Mouse (Mus musculus) forebrain, postnatal 0 days (tissue): Measurements from ENCODE around the gene Tma7. TPM values are rescaled to one million over a fixed set of nuclear protein-coding genes. Genes with fewer than 3 reads are reported as not detected.

Experiments used
- ATAC-seq: fragments of 200-750 bp; cut with Nextera tagmentation; 2 replicates; pipeline ENCODE4 v1.8.0; 2017; ENCODE audit warnings: mild to moderate bottlenecking, moderate library complexity
- DNase-seq: peaks from one replicate; pipeline ENCODE4 v3.0.0-alpha.2; 2015
- H3K27ac ChIP-seq: fragments of 300-500 bp; sonication (generic); 2 replicates; pipeline ENCODE4 v1.5.1; 2014; ENCODE audit warnings: low read depth, mild to moderate bottlenecking, antibody characterized with exemption, low read length, moderate library complexity, mixed read lengths
- H3K27me3 ChIP-seq: fragments of 300-500 bp; sonication (generic); 2 replicates; pipeline ENCODE4 v1.6.1; 2014; ENCODE audit warnings: mild to moderate bottlenecking, low read length, mixed read lengths; ENCODE audit not compliant: insufficient read depth
- H3K36me3 ChIP-seq: fragments of 300-500 bp; sonication (generic); 2 replicates; pipeline ENCODE4 v1.6.1; 2014; ENCODE audit warnings: mild to moderate bottlenecking, moderate library complexity; ENCODE audit not compliant: insufficient read depth
- H3K4me1 ChIP-seq: fragments of 300-500 bp; sonication (generic); 2 replicates; pipeline ENCODE4 v1.6.1; 2014; ENCODE audit warnings: antibody characterized with exemption; ENCODE audit not compliant: insufficient read depth
- H3K4me2 ChIP-seq: fragments of 300-500 bp; sonication (generic); 2 replicates; pipeline ENCODE4 v1.6.1; 2014; ENCODE audit warnings: low read depth, mild to moderate bottlenecking, moderate library complexity
- H3K4me3 ChIP-seq: fragments of 300-500 bp; sonication (generic); 2 replicates; pipeline ENCODE4 v1.5.1; 2014; ENCODE audit warnings: low read depth, low read length, mixed read lengths
- H3K9ac ChIP-seq: fragments of 300-500 bp; sonication (generic); 2 replicates; pipeline ENCODE4 v1.6.1; 2014; ENCODE audit warnings: mild to moderate bottlenecking
- H3K9me3 ChIP-seq: fragments of 300-500 bp; sonication (generic); 2 replicates; pipeline ENCODE4 v1.6.1; 2016; ENCODE audit warnings: low read length
- CTCF ChIP-seq: sonication (generic); IDR thresholded peaks from 2 replicates; pipeline ENCODE4 v1.5.1; 2016; ENCODE audit warnings: antibody characterized with exemption, control low read depth, low read depth
- WGBS: fragments of 180-500 bp; shearing (Covaris S2); extraction: QIAGEN DNeasy Blood & Tissue Kit; methylation state at CpG from one replicate; pipeline ENCODE4 v1.1.7; 2014; 5-methylcytosine and 5-hydroxymethylcytosine counted together
- polyA plus RNA-seq: library from polyadenylated mRNA; unstranded; fragments of >200 nt; fragmentation: Nextera tagmentation; extraction: Ambion mirVana; gene quantifications from 2 replicates; pipeline ENCODE4 v1.2.1, GENCODE M21; 2015
- total RNA-seq: library from RNA; depleted of rRNA; stranded (reverse); fragments of >200 nt; gene quantifications from 2 replicates; pipeline ENCODE4 v1.2.3, GENCODE M21; 2014

Tma7 gene
- total and polyA plus RNA-seq, 2 experiments from 2014 or later: 177 to 695 TPM

DNA sequence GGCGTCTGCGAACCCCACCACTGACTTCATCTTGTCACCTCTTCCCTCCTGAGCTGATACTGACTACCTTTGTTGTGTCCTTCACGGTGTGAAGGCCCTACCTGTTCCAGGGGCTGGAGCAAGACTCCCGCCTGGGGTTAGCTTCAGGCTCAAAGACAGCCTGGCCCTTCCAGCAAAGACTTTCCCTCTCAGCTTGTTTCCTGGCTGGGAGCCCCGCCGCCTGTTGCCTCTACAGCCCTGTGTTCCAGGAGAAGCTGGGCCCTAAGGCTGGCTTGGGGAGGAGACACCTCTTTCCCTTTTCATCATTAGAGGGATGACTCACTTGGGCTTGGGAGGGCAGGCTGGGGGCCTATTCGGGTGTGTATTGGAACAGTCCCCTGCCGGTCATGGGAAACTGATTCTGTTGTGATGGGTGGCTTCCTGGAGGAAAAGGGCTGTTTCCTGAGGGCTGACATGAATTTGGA is 43.5 kb downstream of the Tma7 start:
- Histone ChIP-seq H3K27ac (0 out of 2 replicates have a peak overlapping the region, but pooled peaks have one; percentile 41), H3K9me3 (no peaks in the 10 kb centered on the region), H3K4me3 (peak overlapping the region; percentile 54), H3K4me2 (peak overlapping the region; percentile 90), H3K9ac (peak overlapping the region; percentile 53), H3K27me3 (no peaks in the 10 kb centered on the region), H3K4me1 (0 out of 2 replicates have a peak, but pooled peaks cover 2% of the 10 kb centered on the region), H3K36me3 (no peaks in the 10 kb centered on the region)
- DNase-seq (no peak), ATAC-seq (peak; percentile 10; the same call in 1 of the 2 replicates)
- 0 out of 2 replicates have a peak, but pooled peaks have one; percentile 1 for TF ChIP-seq CTCF
- WGBS: 28% methylated on average over 8 of the region's 8 CpGs

DNA sequence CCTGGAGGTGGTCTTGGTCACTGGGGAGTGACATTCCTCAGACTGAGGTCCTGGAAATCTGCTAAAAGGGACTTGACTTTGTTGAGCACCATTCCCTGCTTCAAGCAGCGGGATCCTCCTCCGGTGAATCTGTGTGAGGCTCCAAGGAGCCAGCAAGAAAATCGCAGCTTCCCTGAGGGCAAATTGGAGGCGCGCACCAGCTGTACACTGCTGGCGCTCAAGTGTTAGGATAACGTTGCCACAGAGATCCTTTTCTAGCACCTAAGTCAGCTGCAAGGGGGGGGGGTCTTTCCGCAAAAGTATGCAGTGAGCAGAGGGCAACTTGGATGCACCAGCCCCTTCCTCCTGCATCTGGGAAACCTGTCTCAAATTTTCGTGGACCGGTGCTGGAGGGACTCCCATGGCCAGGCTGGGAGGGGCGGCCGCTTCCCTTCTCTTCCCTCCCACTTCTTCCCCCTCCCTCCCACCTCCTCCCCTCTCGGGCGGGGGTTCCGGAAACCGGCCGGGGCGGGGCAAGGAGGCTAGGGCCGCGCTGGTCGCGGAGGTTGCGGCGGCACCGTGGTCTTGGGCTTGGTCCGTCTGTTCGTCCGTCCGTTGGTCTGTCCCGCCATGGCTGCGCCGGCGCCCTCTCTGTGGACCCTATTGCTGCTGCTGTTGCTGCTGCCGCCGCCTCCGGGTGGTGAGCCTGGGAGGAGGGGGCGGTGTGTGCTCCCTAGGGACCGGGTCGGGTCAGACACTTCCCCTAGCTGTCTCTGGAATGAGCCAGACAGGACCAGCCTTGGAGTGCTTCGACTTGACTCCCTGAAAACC is 44.1 kb downstream of the Tma7 start, which contains the start of gene Shisa5:
Gene Shisa5 (plus strand): TSS at position 480 of the 810 bp plus-strand sequence.
- 2% methylated on average over 38 of the region's 40 CpGs for WGBS
- peak within 1 kb of the TSS; percentile 90 for H3K4me2 ChIP-seq
- H3K27ac ChIP-seq: 0 out of 2 replicates have a peak within 1 kb of the TSS, but pooled peaks have one; percentile 41
- DNase-seq (peak; percentile 36), ATAC-seq (peak; percentile 78)
- no peaks in the 10 kb centered on the region for H3K9me3 ChIP-seq
- H3K4me3 ChIP-seq: peak within 1 kb of the TSS; percentile 54
- TF ChIP-seq CTCF: no peak; the same call in 1 of the 2 replicates
- 0 out of 2 replicates have a peak, but pooled peaks cover 2% of the 10 kb centered on the region for H3K4me1 ChIP-seq
- H3K27me3 ChIP-seq: no peaks in the 10 kb centered on the region
- peak within 1 kb of the TSS; percentile 53 for H3K9ac ChIP-seq
- no peaks in the 10 kb centered on the region for H3K36me3 ChIP-seq

DNA sequence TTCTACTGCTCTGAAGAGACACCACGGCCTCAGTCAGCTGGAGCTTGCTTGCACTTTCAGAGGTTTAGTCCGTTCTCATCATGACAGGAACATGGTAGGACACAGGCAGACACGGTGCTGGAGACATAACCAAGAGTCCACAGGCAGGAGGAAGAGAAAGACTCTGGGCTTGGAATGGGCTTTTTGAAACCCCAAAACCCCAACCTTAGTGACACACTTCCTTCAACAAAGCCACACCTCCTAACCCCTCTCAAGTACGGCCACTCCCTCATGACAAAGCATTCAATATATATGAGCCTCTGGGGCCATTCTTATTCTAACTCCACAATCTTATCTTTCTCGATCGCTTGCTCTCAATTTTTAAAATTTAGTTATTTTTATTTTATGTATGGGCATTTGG is 50.0 kb downstream of the Tma7 start:
- no peak for DNase-seq
- Histone ChIP-seq H3K4me3 (no peak overlapping the region), H3K9me3 (no peaks in the 10 kb centered on the region), H3K27me3 (no peaks in the 10 kb centered on the region), H3K36me3 (peaks cover 17% of the 10 kb centered on the region; the same call in 1 of the 2 replicates), H3K27ac (no peak overlapping the region), H3K4me2 (no peak overlapping the region), H3K4me1 (no peaks in the 10 kb centered on the region), H3K9ac (no peak overlapping the region)
- TF ChIP-seq CTCF: no peak
- ATAC-seq: no peak
- WGBS: 84% methylated on average over 6 of the region's 6 CpGs

DNA sequence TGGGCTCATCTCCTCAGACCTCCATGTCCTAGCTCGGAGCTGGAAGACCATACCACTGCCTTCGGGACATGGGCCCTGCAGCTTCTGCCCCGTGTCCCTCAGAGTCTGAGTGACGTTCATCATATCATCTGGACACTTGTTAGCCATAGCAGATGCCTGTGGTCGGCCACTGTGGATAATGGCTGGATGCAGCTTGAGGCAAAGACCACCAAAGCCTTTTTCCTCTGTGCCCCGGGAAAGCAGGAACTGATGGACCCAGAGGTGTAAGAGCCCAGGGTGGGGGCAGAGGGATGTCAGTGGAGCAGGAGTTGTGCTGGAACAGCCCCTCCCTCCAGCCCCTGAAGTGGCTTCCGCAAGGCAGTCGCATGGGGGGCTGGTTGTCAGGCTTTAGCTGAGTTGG is 50.7 kb downstream of the Tma7 start:
- no peak for TF ChIP-seq CTCF
- WGBS: 88% methylated on average over 8 of the region's 8 CpGs
- Histone ChIP-seq H3K4me2 (no peak overlapping the region), H3K9me3 (no peaks in the 10 kb centered on the region), H3K4me3 (no peak overlapping the region), H3K27me3 (no peaks in the 10 kb centered on the region), H3K27ac (no peak overlapping the region), H3K4me1 (no peaks in the 10 kb centered on the region), H3K9ac (no peak overlapping the region), H3K36me3 (peaks cover 21% of the 10 kb centered on the region)
- DNase-seq: no peak
- no peak for ATAC-seq

DNA sequence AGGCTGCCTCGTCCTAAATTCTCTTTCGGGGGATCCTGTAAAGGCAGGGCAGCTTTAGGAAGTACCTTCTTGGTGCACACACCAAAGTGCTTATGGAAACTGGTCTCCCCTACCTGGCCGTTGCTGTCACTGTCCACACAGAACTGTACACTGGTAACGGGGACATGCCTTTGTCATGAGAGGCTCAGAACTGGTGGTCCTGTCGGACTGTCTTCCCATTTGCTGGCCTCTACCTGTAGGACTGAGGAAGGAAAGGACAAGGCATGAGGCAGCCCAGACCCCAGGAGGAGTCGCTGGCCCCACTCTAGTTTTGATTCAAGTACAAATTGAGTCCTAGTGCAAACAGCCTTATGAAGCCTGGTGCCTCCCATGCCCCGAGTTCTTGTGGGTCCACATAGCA is 51.4 kb downstream of the Tma7 start:
- 94% methylated on average over 7 of the region's 7 CpGs for WGBS
- no peaks in the 10 kb centered on the region for H3K9me3 ChIP-seq
- no peak for TF ChIP-seq CTCF

DNA sequence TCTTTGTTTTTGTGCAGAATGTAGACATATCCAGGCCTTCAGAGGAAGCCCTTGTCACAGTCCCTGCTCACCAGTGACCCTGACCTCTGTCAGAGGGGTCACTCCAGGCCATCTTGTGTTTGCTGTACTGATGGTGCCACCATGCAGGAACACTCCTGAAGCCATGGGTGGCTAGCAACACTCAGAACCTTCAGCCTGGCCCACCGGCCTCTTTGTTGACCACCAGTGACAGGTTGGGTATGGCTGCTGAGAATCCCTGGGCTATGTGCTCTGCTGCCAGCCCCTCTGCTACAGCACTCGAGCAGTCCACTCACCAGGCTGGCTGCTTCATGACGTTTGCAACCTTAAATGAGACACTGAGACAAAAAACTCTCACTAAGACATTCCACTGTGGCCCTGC is 52.1 kb downstream of the Tma7 start:
- H3K4me1 ChIP-seq: no peaks in the 10 kb centered on the region
- no peaks in the 10 kb centered on the region for H3K9me3 ChIP-seq
- no peaks in the 10 kb centered on the region for H3K27me3 ChIP-seq
- TF ChIP-seq CTCF: no peak
- H3K4me2 ChIP-seq: no peak overlapping the region
- no peak for ATAC-seq
- DNase-seq: no peak
- no peak overlapping the region for H3K4me3 ChIP-seq
- H3K27ac ChIP-seq: no peak overlapping the region
- WGBS: 77% methylated on average over 3 of the region's 3 CpGs
- H3K9ac ChIP-seq: no peak overlapping the region
- peaks cover 26% of the 10 kb centered on the region for H3K36me3 ChIP-seq

More for the DNA sequence above, 51.4 kb downstream of the Tma7 start:
- Histone ChIP-seq H3K27ac (no peak overlapping the region), H3K36me3 (peaks cover 26% of the 10 kb centered on the region), H3K4me2 (no peak overlapping the region), H3K27me3 (no peaks in the 10 kb centered on the region), H3K4me1 (no peaks in the 10 kb centered on the region), H3K9ac (no peak overlapping the region), H3K4me3 (no peak overlapping the region)
- ATAC-seq (no peak), DNase-seq (no peak)

DNA sequence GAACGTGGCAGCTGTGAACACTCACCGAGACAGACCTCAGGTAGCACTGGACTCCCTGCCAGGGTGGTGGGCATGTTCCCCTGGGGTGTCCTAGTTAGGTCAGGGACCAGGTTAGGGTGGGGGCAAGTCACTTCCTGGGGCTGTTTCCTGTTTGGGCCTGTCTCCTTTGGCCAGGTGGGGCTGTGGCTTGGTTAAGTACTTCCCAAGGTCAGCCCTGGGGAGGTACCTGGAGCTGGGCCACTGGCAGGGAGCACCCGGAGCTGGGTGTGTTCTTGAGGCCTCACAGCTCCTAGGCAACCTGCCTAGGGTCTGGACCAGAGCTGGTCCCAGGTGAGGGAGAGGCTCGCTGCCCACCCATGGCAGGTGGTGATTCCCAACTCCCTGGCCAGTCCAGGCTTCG is 53.5 kb downstream of the Tma7 start:
- no peaks in the 10 kb centered on the region for H3K9me3 ChIP-seq
- WGBS: 89% methylated on average over 5 of the region's 5 CpGs
- peaks cover 36% of the 10 kb centered on the region for H3K36me3 ChIP-seq
- no peaks in the 10 kb centered on the region for H3K27me3 ChIP-seq
- H3K4me2 ChIP-seq: no peak overlapping the region
- no peaks in the 10 kb centered on the region for H3K4me1 ChIP-seq
- H3K27ac ChIP-seq: no peak overlapping the region
- ATAC-seq: no peak
- no peak for TF ChIP-seq CTCF
- no peak overlapping the region for H3K9ac ChIP-seq
- no peak overlapping the region for H3K4me3 ChIP-seq
- DNase-seq: no peak
